Mouse (Mus musculus) kidney, postnatal 0 days (tissue): ENCODE measurements around the gene Capn7. TPM values are rescaled to one million over a fixed set of nuclear protein-coding genes. Genes with fewer than 3 reads are reported as not detected.

Experiments
- ATAC-seq: fragments of 200-750 bp; cut with Nextera tagmentation; replicated peaks from 2 replicates; pipeline ENCODE4 v1.8.0; 2017; ENCODE audit warnings: low read depth, moderate number of reproducible peaks, moderate TSS enrichment, moderate library complexity; ENCODE audit not compliant: low FRiP score
- DNase-seq: peaks from one replicate; pipeline ENCODE4 v3.0.0-alpha.2; 2016; ENCODE audit warnings: low spot score
- H3K27ac ChIP-seq: fragments of 300-500 bp; sonication (generic); 2 replicates; pipeline ENCODE4 v1.5.1; 2014; ENCODE audit warnings: mild to moderate bottlenecking
- H3K27me3 ChIP-seq: fragments of 300-500 bp; sonication (generic); 2 replicates; pipeline ENCODE4 v1.6.1; 2014; ENCODE audit warnings: low read length, mixed read lengths; ENCODE audit not compliant: insufficient read depth
- H3K36me3 ChIP-seq: fragments of 300-500 bp; sonication (generic); 2 replicates; pipeline ENCODE4 v1.6.1; 2014; ENCODE audit warnings: low read length, mixed read lengths; ENCODE audit not compliant: insufficient read depth
- H3K4me1 ChIP-seq: fragments of 300-500 bp; sonication (generic); replicated peaks from 2 replicates; pipeline ENCODE4 v1.6.1; 2014; ENCODE audit warnings: antibody characterized with exemption, low read length, mixed read lengths; ENCODE audit not compliant: insufficient read depth
- H3K4me2 ChIP-seq: fragments of 300-500 bp; sonication (generic); 2 replicates; pipeline ENCODE4 v1.6.1; 2014; ENCODE audit warnings: mild to moderate bottlenecking, low read length, moderate library complexity, mixed read lengths
- H3K4me3 ChIP-seq: fragments of 300-500 bp; sonication (generic); replicated peaks from 2 replicates; pipeline ENCODE4 v1.5.1; 2014; ENCODE audit warnings: low read depth, low read length
- H3K9ac ChIP-seq: fragments of 300-500 bp; sonication (generic); 2 replicates; pipeline ENCODE4 v1.6.1; 2014; ENCODE audit warnings: low read depth, low read length
- H3K9me3 ChIP-seq: fragments of 300-500 bp; sonication (generic); replicated peaks from 2 replicates; pipeline ENCODE4 v1.6.1; 2016; ENCODE audit warnings: low read length, inconsistent platforms, mixed read lengths
- CTCF ChIP-seq: IDR thresholded peaks from 2 replicates; pipeline ENCODE4 v1.5.1; 2016; ENCODE audit warnings: antibody characterized with exemption, low read depth, mild to moderate bottlenecking, moderate library complexity
- WGBS: fragments of 180-500 bp; shearing (Covaris S2); extraction: QIAGEN DNeasy Blood & Tissue Kit; methylation state at CpG from one replicate; pipeline ENCODE4 v1.1.7; 2014; 5-methylcytosine and 5-hydroxymethylcytosine counted together
- polyA plus RNA-seq: library from polyadenylated mRNA; unstranded; fragments of >200 nt; fragmentation: Nextera tagmentation; extraction: Ambion mirVana; gene quantifications from 2 replicates; pipeline ENCODE4 v1.2.1, GENCODE M21; 2015

The Capn7 gene
- polyA plus RNA-seq, 1 experiment from 2014 or later = 40.3 TPM

DNA sequence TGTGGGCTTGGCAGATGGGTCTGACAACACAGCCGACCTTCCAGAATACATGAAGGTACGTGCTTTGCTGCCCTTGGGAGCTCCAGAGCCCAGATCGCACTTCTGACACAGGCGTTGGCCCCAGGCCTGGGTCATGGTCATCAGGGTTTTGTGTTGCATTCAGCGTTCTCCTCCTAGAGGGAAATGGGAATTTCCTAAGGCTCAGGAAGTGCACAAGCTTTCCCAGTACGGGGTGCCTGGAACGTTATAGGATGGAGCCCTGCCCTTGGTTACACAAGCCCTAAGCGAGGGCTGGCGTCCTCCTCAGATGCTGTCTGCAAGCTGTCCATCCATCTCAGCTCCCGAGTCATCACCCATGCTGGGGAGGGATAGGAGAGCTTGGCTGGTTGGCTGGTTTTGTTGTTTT, 76.2 kb downstream of the Capn7 start:
- no peak for DNase-seq
- no peak overlapping the region for H3K4me3 ChIP-seq
- H3K27me3 ChIP-seq = no peaks in the 10 kb centered on the region
- TF ChIP-seq CTCF = no peak
- ATAC-seq = no peak
- H3K9ac ChIP-seq = no peak overlapping the region
- H3K36me3 ChIP-seq = 0 out of 2 replicates have a peak, but pooled peaks cover 3% of the 10 kb centered on the region
- no peaks in the 10 kb centered on the region for H3K9me3 ChIP-seq
- WGBS = 46% methylated on average over 10 of the region's 10 CpGs
- H3K4me1 ChIP-seq = peaks cover 37% of the 10 kb centered on the region
- no peak overlapping the region for H3K27ac ChIP-seq
- H3K4me2 ChIP-seq = no peak overlapping the region

DNA sequence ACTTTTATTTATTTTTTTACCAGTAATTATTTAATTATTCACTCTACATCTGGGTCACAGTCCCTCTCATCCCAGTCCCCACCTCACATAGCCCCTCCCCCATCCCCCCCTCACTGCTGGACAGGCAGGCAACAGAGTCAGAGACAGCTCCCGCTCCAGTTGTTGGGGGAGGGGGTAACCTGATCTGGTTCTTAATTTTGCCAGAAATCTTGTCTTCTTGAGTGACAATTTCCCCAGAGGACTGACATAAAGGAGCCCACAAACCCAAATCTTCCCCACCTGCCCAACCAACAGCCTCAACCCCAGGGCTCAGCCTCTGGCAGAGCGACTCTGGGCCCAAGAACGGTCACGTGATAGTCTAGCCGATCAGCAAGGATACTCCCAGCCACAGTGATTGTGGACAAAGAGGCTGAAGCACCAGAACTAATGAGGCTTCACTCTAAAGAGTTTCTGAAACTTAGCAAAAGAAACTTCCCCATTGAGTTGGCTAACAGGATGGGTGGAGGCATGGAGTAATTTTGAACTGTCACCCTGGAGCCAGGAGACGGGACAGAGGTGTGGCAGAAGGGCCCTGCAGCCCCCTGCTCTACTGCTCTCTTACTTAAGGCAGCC, 77.1 kb downstream of the Capn7 start:
- H3K4me2 ChIP-seq = no peak overlapping the region
- H3K27me3 ChIP-seq = no peaks in the 10 kb centered on the region
- DNase-seq = peak; percentile 32
- no peak for ATAC-seq
- peaks cover 28% of the 10 kb centered on the region for H3K4me1 ChIP-seq
- WGBS = 33% methylated on average over 6 of the region's 6 CpGs
- TF ChIP-seq CTCF = no peak
- no peak overlapping the region for H3K9ac ChIP-seq
- H3K9me3 ChIP-seq = no peaks in the 10 kb centered on the region
- H3K4me3 ChIP-seq = no peak overlapping the region
- H3K36me3 ChIP-seq = 0 out of 2 replicates have a peak, but pooled peaks cover 3% of the 10 kb centered on the region
- peak overlapping the region; percentile 47; the same call in 1 of the 2 replicates for H3K27ac ChIP-seq

DNA sequence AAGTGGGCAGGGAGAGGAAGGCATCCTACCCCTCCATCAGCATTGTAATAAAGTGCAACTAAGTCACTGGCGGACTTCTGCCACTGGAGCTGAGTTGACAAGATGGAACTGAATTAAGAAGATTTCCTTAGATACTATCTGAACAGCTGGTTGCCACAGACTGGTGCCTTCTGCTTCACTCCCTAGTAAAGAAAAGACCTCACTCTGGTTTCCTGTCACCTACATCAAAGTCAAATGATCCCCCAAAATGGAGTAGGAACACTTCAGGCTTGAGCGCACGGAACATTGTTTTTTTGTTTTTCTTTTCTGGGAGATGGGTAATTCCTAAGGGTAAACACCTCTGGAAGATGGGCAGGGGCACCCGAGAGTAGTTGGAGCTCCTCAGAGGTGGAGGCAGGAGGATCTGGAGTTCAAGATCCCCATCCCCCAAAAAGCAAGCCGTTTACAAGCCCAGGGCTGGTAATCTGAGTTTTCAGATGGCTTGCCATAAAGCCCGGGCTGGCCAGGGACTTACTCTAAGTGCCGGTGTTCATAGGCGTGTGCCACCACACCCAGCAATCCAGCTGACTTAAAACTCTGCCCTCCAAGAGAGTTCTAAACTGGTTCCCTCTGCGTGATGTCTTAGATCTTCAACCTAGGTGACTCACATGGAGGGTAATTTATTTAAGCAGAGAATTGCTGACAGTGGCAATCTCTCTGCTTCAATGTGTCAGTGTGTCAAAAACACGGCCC, 78.0 kb downstream of the Capn7 start:
- Histone ChIP-seq H3K4me3 (no peak overlapping the region), H3K9me3 (no peaks in the 10 kb centered on the region), H3K4me2 (no peak overlapping the region), H3K9ac (no peak overlapping the region), H3K4me1 (peaks cover 27% of the 10 kb centered on the region; the same call in 1 of the 2 replicates), H3K27me3 (no peaks in the 10 kb centered on the region), H3K27ac (peak overlapping the region; percentile 26; the same call in 1 of the 2 replicates), H3K36me3 (0 out of 2 replicates have a peak, but pooled peaks cover 3% of the 10 kb centered on the region)
- DNase-seq (no peak), ATAC-seq (no peak)
- no peak for TF ChIP-seq CTCF
- 40% methylated on average over 10 of the region's 10 CpGs for WGBS

DNA sequence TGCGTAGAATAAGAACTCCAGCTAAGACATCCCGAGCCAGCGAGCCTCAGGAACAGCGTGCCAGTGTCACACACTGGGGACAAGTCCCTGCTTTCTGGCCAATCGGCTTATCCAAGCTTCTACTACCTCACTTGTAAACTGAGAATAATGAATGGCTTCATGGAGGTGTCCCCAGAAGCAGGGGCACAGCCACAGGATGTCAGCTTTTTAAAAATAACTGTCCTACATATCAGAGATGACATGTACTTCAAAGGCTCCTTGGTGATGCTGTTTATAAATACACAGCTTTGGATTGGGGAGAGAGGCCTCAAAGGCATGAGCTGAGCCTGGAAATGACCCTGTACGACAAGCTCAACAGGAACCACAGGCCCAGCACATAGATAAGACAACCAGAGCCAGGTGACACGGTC, 78.5 kb downstream of the Capn7 start:
- DNase-seq = peak; percentile 36
- peak overlapping the region; percentile 26; the same call in 1 of the 2 replicates for H3K27ac ChIP-seq
- H3K27me3 ChIP-seq = no peaks in the 10 kb centered on the region
- no peak overlapping the region for H3K4me3 ChIP-seq
- TF ChIP-seq CTCF = no peak
- H3K9me3 ChIP-seq = no peaks in the 10 kb centered on the region
- peaks cover 31% of the 10 kb centered on the region for H3K4me1 ChIP-seq
- ATAC-seq = no peak
- no peak overlapping the region for H3K9ac ChIP-seq
- WGBS = 49% methylated on average over 7 of the region's 7 CpGs
- 0 out of 2 replicates have a peak, but pooled peaks cover 3% of the 10 kb centered on the region for H3K36me3 ChIP-seq
- no peak overlapping the region for H3K4me2 ChIP-seq

DNA sequence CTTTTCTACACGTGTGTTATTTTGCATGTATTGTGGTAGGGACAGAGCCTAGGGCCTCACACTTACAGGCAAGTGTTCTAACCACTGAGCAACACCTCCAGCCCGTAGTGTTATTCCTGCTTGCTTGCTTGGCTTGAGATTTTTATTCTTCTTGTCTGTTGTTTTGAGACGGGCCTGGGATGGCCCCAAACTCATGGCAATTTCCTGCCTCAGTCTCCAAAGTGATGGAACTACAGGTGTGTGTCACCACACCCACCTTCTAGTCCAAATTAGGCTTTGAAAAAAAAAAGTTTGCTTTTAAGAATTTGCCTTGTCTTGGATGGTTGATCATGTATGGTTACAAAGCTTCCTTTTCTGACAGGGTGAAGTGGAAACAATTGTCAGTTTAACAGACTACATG, 80.0 kb downstream of the Capn7 start:
- H3K27ac ChIP-seq = no peak overlapping the region
- H3K27me3 ChIP-seq = no peaks in the 10 kb centered on the region
- H3K36me3 ChIP-seq = no peaks in the 10 kb centered on the region
- TF ChIP-seq CTCF = no peak
- DNase-seq = no peak
- no peak overlapping the region for H3K9ac ChIP-seq
- H3K4me3 ChIP-seq = no peak overlapping the region
- no peak overlapping the region for H3K4me2 ChIP-seq
- H3K4me1 ChIP-seq = peaks cover 42% of the 10 kb centered on the region
- WGBS = 81% methylated on average over 3 of the region's 3 CpGs
- no peak for ATAC-seq
- no peaks in the 10 kb centered on the region for H3K9me3 ChIP-seq

DNA sequence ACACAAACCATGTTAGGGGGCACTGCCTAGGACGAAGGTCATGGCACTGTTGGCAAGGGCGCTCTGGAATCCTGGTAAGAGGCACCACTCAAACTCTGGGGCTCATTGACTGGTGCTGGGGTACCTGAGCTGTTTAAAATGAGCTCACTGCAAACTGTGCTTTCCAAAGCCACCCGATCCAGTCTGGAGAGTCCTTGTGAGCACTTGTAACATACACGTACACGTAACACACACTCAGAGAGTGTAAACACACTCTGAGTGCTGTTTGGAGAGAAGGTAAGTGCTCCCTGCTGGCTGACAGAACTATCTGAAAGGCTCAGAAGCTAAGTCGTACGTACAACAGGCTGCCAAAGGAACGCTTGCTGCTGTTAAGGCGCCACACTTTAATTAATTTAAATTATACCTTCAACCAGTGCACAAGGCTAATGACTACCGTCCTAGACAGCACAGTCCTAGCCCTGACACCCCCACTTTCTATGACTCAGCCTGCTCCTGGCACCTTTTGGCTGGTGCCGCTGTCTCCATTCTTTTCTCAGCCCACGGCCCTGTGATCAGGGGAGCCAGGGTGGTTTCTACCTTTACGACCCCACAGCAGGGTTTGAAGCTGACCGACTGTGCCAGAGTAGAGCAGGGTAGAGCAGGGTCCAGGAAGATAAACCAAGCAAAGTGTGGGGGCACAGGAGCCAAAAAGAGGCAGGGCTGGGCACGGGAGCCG, 80.6 kb downstream of the Capn7 start:
- ATAC-seq = no peak
- Histone ChIP-seq H3K4me1 (peaks cover 47% of the 10 kb centered on the region), H3K27ac (no peak overlapping the region), H3K4me3 (no peak overlapping the region), H3K36me3 (no peaks in the 10 kb centered on the region), H3K9me3 (no peaks in the 10 kb centered on the region), H3K27me3 (no peaks in the 10 kb centered on the region), H3K9ac (no peak overlapping the region), H3K4me2 (no peak overlapping the region)
- no peak for TF ChIP-seq CTCF
- DNase-seq = no peak
- 65% methylated on average over 16 of the region's 16 CpGs for WGBS
